Mouse (Mus musculus) liver, adult 2 months (tissue): Measurements from ENCODE around the gene Mrpl11.

Experiments used
- CTCF ChIP-seq: fragments of 200-500 bp; IDR thresholded peaks from 2 replicates; pipeline ENCODE4 v1.5.1; 2011; ENCODE audit warnings: low read depth, low read length, control low read depth
- POLR2A ChIP-seq: fragments of 200-500 bp; IDR thresholded peaks from 2 replicates; pipeline ENCODE4 v1.6.1; 2011; ENCODE audit warnings: low read length, control low read depth; ENCODE audit not compliant: insufficient read depth; ENCODE audit errors: extremely low read depth

GRCm38 (mm10) chr19:4945540-4945939, 16.4 kb upstream of the Mrpl11 start:
- TF ChIP-seq CTCF, result no peak
- TF ChIP-seq POLR2A, result no peak
